Mouse (Mus musculus): Measurements from ENCODE around the gene Eef1akmt3.

GRCm38 (mm10) chr10:127001297-127001696, 40.0 kb downstream of the Eef1akmt3 start:
- no peak for TF ChIP-seq CTCF (IDR thresholded peaks at IDR 0.05; ENCODE audit: low read depth)
- TF ChIP-seq EP300 (optimal IDR thresholded peaks at IDR 0.05) = no peak

Data from stomach, postnatal 0 days (tissue).